Mouse (Mus musculus): Measurements from ENCODE around the gene Hist1h2ap. TPM values are rescaled to one million over a fixed set of nuclear protein-coding genes. Genes with fewer than 3 reads are reported as not detected.
"Not testable (repeated sequence)": the region's sequence is repeated elsewhere in the genome, so short reads cannot be mapped to it uniquely, and the experiment has no call there.

Gene Hist1h2ap
- total and polyA plus RNA-seq, 2 experiments = 6.3 to 37.4 TPM

DNA sequence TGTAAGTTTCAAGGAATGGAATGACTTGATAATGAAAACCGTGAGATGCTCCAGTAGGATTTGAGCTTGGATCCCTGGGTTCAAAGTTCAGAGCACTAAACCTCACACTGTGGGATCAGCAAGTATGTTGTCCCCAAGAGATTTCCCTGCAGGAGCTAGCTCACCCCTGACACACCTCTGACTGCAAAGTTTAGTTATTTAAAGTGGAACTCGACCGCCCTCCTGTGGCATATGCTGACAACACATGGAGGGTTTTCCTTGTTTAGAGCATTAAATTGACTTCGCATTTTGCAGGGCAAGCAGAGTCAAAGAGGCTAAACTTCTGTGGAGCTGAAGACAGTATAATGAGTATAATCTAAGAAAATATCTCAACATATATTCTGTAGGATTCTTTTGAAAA is 30.2 kb downstream of the Hist1h2ap start:
- WGBS = no CpG with 5 or more reads among the region's 4 CpGs
- H3K79me2 ChIP-seq (ENCODE audit: control insufficient read depth, insufficient read depth, low read length); H3K4me3 ChIP-seq (ENCODE audit: insufficient read depth, low read depth, low read length); H3K36me3 ChIP-seq (ENCODE audit: control insufficient read depth, insufficient read depth, low read length); DNase-seq (ENCODE audit: extremely low read depth, low read depth, low spot score); H3K27ac ChIP-seq (replicated peaks; ENCODE audit: insufficient read depth, low read depth, low read length); H3K4me1 ChIP-seq (ENCODE audit: control insufficient read depth, insufficient read depth, low read length); H3K9ac ChIP-seq (ENCODE audit: low read depth, low read length); H3K27me3 ChIP-seq (ENCODE audit: control insufficient read depth, insufficient read depth, low read length): not testable (repeated sequence)

DNA sequence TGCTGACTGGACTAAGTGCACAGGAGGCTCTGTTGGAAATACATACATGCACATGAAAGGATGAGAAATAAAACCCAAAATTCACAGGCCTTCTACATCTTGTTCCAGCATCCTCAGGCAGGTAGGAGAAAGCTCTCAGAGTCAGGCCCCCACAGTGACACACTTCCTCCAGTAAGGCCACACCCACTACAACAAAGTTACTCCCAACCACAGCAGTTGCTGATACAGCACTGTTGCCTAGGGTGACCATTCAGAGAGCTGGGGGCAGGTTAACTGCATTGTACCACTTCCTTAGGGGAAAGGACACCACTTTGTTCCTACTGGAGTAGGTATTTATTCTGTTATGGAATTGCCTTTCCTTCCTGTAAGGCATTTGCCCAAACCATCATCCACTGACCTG is 36.1 kb downstream of the Hist1h2ap start:
- H3K27me3 ChIP-seq (ENCODE audit: control insufficient read depth, insufficient read depth, low read length); H3K79me2 ChIP-seq (ENCODE audit: control insufficient read depth, insufficient read depth, low read length); H3K36me3 ChIP-seq (ENCODE audit: control insufficient read depth, insufficient read depth, low read length); H3K9ac ChIP-seq (ENCODE audit: low read depth, low read length); H3K4me1 ChIP-seq (ENCODE audit: control insufficient read depth, insufficient read depth, low read length); DNase-seq (ENCODE audit: extremely low read depth, low read depth, low spot score); H3K27ac ChIP-seq (replicated peaks; ENCODE audit: insufficient read depth, low read depth, low read length); H3K4me3 ChIP-seq (ENCODE audit: insufficient read depth, low read depth, low read length): not testable (repeated sequence)

DNA sequence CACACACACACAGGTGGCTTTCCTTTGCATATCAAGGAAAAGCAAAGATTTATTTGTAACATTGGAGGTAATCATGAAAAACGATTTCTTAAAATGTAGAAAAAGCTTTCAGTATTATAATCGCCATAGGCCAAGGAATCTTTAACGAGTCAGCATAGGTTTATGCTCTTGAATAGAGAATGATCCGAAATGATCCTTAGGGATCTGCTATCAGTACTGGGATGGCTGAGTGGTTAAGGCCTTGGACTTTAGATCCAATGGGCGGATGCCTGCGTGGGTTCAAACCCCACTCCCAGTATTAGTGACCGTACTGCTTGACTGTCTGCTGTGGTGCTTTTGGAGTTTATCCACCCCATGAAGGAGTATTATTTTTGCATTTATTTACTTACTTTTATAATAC is 37.7 kb downstream of the Hist1h2ap start:
- WGBS = 93% methylated on average over 7 of the region's 7 CpGs
- Histone ChIP-seq H3K79me2 (ENCODE audit: control insufficient read depth, insufficient read depth, low read length) (no peaks in the 10 kb centered on the region), H3K4me1 (ENCODE audit: control insufficient read depth, insufficient read depth, low read length) (no peaks in the 10 kb centered on the region), H3K36me3 (ENCODE audit: control insufficient read depth, insufficient read depth, low read length) (no peaks in the 10 kb centered on the region), H3K27ac (replicated peaks; ENCODE audit: insufficient read depth, low read depth, low read length) (no peak overlapping the region), H3K4me3 (ENCODE audit: insufficient read depth, low read depth, low read length) (no peak overlapping the region), H3K27me3 (ENCODE audit: control insufficient read depth, insufficient read depth, low read length) (no peaks in the 10 kb centered on the region), H3K9ac (ENCODE audit: low read depth, low read length) (no peak overlapping the region)
- TF ChIP-seq POLR2A (IDR thresholded peaks at IDR 0.05; ENCODE audit: extremely low read depth, insufficient read depth, low read length) (no peak), CTCF (IDR thresholded peaks at IDR 0.05; ENCODE audit: low read depth, low read length) (no peak)
- DNase-seq (ENCODE audit: extremely low read depth, low read depth, low spot score) = no peak

DNA sequence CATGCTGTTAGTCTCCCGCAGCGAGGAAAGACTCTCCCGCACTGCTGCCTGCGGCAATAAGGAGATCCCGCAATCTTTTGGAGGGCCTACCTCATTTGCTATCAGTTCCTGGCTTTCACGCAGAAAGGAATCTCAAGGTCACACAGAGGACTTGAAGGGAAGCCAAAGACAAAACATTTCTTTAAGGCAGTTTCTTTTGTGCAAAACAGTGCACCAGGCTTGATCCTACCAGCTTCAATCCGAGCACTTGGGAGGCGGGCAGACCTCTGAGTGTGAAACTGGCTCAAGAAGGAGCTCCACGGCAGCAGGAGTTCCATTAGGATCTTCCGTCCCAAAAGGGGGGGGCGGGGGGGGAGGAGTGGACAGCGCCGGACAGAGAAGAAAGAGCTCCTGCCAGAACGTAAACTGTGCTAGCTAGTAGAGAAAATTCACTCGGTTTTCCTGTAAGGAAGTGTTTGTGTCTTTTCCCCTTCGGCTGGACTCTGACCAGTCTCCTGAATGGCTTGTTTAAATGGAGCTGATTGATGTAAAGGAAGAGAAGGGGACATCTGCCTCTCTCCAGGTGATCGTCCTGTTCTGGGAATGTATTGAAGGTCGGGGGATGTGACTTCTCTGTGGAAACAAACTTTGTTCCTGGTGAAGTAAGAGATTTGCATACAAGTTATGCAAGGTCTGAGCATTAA is 42.6 kb downstream of the Hist1h2ap start:
- no peak overlapping the region for H3K4me3 ChIP-seq (ENCODE audit: insufficient read depth, low read depth, low read length)
- H3K36me3 ChIP-seq (ENCODE audit: control insufficient read depth, insufficient read depth, low read length) = no peaks in the 10 kb centered on the region
- H3K27me3 ChIP-seq (ENCODE audit: control insufficient read depth, insufficient read depth, low read length) = no peaks in the 10 kb centered on the region; the same call in 1 of the 2 replicates
- H3K4me1 ChIP-seq (ENCODE audit: control insufficient read depth, insufficient read depth, low read length) = peaks cover 2% of the 10 kb centered on the region; the same call in 1 of the 2 replicates
- no peak overlapping the region for H3K27ac ChIP-seq (replicated peaks; ENCODE audit: insufficient read depth, low read depth, low read length)
- no peak overlapping the region for H3K9ac ChIP-seq (ENCODE audit: low read depth, low read length)
- 25% methylated on average over 18 of the region's 18 CpGs for WGBS
- no peak for DNase-seq (ENCODE audit: extremely low read depth, low read depth, low spot score)
- TF ChIP-seq CTCF (IDR thresholded peaks at IDR 0.05; ENCODE audit: low read depth, low read length) = no peak
- no peak for TF ChIP-seq POLR2A (IDR thresholded peaks at IDR 0.05; ENCODE audit: extremely low read depth, insufficient read depth, low read length)
- H3K79me2 ChIP-seq (ENCODE audit: control insufficient read depth, insufficient read depth, low read length) = no peaks in the 10 kb centered on the region

DNA sequence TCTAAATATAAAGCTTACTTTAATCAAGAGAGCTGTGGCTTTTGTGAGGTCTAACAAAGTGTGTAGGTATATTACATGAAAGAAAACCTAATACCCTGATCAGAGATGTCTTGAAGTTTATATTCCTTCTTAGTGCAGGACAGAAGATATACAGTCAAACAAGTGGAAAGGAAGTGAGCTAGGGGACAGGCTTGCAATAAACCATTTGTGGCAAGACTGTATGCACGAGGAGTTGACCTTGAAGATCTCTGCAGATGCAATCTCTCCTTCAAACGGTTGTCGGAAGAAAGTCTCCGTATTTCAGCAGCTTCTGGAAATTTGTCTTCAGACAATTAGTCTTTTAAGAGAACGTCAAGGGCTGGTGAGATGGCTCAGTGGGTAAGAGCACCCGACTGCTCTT is 43.4 kb downstream of the Hist1h2ap start:
- no peaks in the 10 kb centered on the region; the same call in 1 of the 2 replicates for H3K27me3 ChIP-seq (ENCODE audit: control insufficient read depth, insufficient read depth, low read length)
- no peaks in the 10 kb centered on the region for H3K79me2 ChIP-seq (ENCODE audit: control insufficient read depth, insufficient read depth, low read length)
- WGBS = 78% methylated on average over 6 of the region's 6 CpGs
- peaks cover 2% of the 10 kb centered on the region; the same call in 1 of the 2 replicates for H3K4me1 ChIP-seq (ENCODE audit: control insufficient read depth, insufficient read depth, low read length)
- no peaks in the 10 kb centered on the region for H3K36me3 ChIP-seq (ENCODE audit: control insufficient read depth, insufficient read depth, low read length)
- H3K9ac ChIP-seq (ENCODE audit: low read depth, low read length) = no peak overlapping the region
- TF ChIP-seq POLR2A (IDR thresholded peaks at IDR 0.05; ENCODE audit: extremely low read depth, insufficient read depth, low read length) (no peak), CTCF (IDR thresholded peaks at IDR 0.05; ENCODE audit: low read depth, low read length) (no peak)
- no peak overlapping the region for H3K4me3 ChIP-seq (ENCODE audit: insufficient read depth, low read depth, low read length)
- no peak overlapping the region for H3K27ac ChIP-seq (replicated peaks; ENCODE audit: insufficient read depth, low read depth, low read length)
- no peak for DNase-seq (ENCODE audit: extremely low read depth, low read depth, low spot score)

DNA sequence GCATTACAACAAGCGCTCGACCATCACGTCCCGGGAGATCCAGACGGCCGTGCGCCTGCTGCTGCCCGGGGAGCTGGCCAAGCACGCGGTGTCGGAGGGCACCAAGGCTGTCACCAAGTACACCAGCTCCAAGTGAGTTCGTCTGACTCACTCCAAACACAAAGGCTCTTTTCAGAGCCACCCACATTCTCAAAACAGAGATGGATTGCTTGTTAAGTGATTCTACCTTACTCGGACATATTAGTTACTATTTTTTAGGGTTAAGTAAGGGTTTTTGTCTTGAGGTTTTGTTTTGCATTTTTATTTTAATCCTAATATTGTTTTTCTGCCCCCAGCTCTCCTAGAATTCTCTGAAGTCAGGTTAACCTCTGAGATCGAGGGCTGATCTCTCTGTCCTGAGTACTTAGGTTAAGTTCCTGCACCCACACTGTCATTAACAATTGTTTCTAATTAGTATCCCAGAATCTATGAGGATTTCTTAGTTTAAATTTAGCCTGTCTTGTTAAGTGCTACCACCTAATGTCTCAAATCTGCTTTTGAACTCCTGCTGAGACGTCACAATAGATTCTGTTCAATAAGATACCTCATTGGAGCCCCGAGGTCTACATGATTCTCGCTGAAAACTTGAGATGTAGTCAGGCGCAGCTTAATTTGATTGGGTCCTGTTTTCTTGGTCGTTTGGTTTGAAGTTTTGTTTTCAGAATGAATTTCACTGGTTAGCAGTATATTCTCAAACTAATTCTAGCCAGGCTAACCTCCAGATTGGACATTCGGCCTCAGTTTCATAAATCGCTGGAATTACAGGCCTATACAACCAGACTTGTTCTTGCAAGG is 45.3 kb downstream of the Hist1h2ap start:
- no peak for DNase-seq (ENCODE audit: extremely low read depth, low read depth, low spot score)
- H3K27ac ChIP-seq (replicated peaks; ENCODE audit: insufficient read depth, low read depth, low read length) = no peak overlapping the region
- no peaks in the 10 kb centered on the region for H3K36me3 ChIP-seq (ENCODE audit: control insufficient read depth, insufficient read depth, low read length)
- WGBS = 48% methylated on average over 16 of the region's 21 CpGs
- TF ChIP-seq POLR2A (IDR thresholded peaks at IDR 0.05; ENCODE audit: extremely low read depth, insufficient read depth, low read length) (no peak), CTCF (IDR thresholded peaks at IDR 0.05; ENCODE audit: low read depth, low read length) (no peak)
- no peaks in the 10 kb centered on the region; the same call in 1 of the 2 replicates for H3K27me3 ChIP-seq (ENCODE audit: control insufficient read depth, insufficient read depth, low read length)
- peaks cover 2% of the 10 kb centered on the region; the same call in 1 of the 2 replicates for H3K4me1 ChIP-seq (ENCODE audit: control insufficient read depth, insufficient read depth, low read length)
- H3K79me2 ChIP-seq (ENCODE audit: control insufficient read depth, insufficient read depth, low read length) = no peaks in the 10 kb centered on the region
- H3K4me3 ChIP-seq (ENCODE audit: insufficient read depth, low read depth, low read length) = no peak overlapping the region
- H3K9ac ChIP-seq (ENCODE audit: low read depth, low read length) = no peak overlapping the region

DNA sequence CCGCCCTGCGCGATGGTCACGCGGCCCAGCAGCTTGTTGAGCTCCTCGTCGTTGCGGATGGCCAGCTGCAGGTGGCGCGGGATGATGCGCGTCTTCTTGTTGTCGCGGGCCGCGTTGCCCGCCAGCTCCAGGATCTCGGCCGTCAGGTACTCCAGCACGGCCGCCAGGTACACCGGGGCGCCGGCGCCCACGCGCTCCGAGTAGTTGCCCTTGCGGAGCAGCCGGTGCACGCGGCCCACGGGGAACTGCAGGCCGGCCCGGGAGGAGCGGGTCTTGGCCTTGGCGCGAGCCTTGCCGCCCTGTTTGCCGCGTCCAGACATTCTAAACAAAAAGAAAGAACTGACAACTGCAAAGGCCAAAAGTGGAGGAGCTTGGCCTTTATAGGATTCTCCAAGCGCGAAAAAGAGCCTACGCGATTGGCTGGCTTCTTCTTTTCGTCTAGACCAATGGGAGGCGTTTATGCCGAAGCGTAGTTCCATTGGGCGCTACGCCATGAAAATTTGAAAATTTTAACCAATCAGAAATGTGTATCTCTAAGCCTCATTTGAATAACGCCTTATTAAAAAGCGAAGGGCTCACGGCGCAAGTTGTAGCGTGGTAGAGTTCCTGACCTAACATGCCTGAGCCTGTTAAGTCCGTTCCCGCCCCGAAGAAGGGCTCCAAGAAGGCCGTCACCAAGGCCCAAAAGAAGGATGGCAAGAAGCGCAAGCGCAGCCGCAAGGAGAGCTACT is 46.2 kb downstream of the Hist1h2ap start, which contains the start of the genes Hist1h2an and Hist1h2bp:
Hist1h2an (minus strand) TSS at position 320 of the 731 bp plus-strand sequence.
Hist1h2bp (plus strand) TSS at position 563 of the 731 bp plus-strand sequence.
- not testable (repeated sequence) for H3K27ac ChIP-seq (replicated peaks; ENCODE audit: insufficient read depth, low read depth, low read length); H3K27me3 ChIP-seq (ENCODE audit: control insufficient read depth, insufficient read depth, low read length); H3K36me3 ChIP-seq (ENCODE audit: control insufficient read depth, insufficient read depth, low read length); H3K4me1 ChIP-seq (ENCODE audit: control insufficient read depth, insufficient read depth, low read length); H3K79me2 ChIP-seq (ENCODE audit: control insufficient read depth, insufficient read depth, low read length)
- DNase-seq (ENCODE audit: extremely low read depth, low read depth, low spot score) = peak; percentile 77
- under 1% methylated on average over 43 of the region's 63 CpGs for whole genome bisulfite sequencing
- Histone ChIP-seq H3K9ac (ENCODE audit: low read depth, low read length) (peak within 1 kb of the TSS; percentile 60; the same call in 1 of the 2 replicates), H3K4me3 (ENCODE audit: insufficient read depth, low read depth, low read length) (peak within 1 kb of the TSS; percentile 44; the same call in 1 of the 2 replicates)
